Mouse (Mus musculus): ENCODE data around the gene Dlg2. TPM values are rescaled to one million over a fixed set of nuclear protein-coding genes. Genes with fewer than 3 reads are reported as not detected.

The Dlg2 gene
- polyA plus RNA-seq (2016; fragmentation: Nextera tagmentation; extraction: Ambion mirVana) = 1.3 and 1.7 TPM in 2 replicates

DNA sequence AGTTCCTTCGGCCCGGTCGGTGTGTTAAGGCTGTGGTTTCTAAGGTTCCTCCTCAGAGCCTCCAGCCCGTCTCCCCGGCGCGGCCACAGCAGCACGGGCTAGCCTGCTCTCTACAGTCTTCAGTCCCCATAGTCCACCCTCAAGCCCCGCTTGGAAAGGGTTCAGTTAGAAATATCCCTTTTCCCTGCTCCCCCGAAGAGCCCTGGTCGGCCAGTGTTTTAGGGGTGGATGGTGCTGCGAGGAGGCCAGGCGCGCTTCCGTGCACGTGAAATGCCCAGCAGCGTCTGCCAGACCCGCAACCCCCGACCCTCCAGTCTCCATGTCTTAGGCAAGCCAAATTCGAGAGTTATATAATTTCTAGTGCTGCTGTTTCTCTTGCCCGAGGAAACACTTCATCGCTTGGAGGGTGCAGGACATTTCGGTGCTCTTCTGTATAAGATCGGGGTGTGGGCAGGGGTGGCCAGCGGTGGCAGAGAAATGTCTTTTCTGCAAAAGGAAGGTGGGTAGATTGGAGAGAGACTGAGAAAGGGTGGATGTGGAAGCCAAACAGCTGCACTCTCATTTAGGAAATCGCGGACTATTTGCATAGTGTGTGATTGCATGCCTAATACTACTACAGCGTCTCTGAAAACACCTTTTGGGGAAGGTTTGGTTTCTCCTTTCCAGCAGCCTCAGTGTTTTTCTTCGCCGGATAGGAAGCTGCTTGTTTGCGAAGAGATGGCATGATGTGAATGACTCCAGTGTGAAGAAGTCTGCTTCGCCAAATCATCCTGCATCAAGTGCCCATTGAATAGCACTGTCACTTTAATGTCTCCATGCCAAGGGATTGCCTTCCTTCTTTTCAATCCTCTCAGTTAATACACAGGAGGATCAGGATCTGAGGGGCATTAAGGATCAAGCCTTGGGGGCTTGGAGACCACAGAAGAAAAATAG, at the start of gene Dlg2:
Gene Dlg2, plus strand, starts transcription at position 360 of the 933 bp plus-strand sequence.
- WGBS = under 1% methylated on average over 32 of the region's 32 CpGs
- peak within 1 kb of the TSS; percentile 87 for H3K27ac ChIP-seq (replicated peaks)
- no peak for DNase-seq (ENCODE audit: low spot score)

DNA sequence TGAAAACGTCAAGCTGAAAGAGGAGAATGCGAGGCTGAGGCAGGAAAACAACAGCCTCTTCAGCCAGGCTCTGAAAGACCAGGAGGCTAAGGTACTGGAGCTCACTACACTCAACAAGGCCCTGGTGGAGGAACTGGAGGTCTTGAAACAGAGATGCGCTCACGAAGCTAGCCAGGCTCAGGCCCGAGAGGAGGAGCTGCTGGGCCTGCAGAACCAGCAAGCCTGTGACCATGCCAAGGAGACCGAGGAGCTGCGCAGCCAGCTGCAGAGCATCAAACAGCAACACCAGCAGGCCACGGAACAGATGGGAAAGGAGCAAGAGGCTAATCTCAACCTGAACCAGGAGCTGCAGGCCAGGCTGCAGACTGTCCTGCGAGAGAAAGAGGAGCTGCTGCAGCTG, 49.5 kb upstream of the Dlg2 start:
- H3K4me3 ChIP-seq = peak overlapping the region; percentile 56
- no peak overlapping the region; the same call in 1 of the 2 replicates for H3K27ac ChIP-seq (replicated peaks)
- WGBS = 68% methylated on average over 9 of the region's 9 CpGs
- no peaks in the 10 kb centered on the region for H3K9me3 ChIP-seq
- H3K4me1 ChIP-seq = peaks cover 9% of the 10 kb centered on the region
- DNase-seq (ENCODE audit: low spot score) = no peak
- H3K36me3 ChIP-seq (replicated peaks) = no peaks in the 10 kb centered on the region
- H3K27me3 ChIP-seq (replicated peaks; ENCODE audit: low read depth, poor library complexity, severe bottlenecking) = no peaks in the 10 kb centered on the region

More for the DNA sequence above, at the start of gene Dlg2:
- Histone ChIP-seq H3K27me3 (replicated peaks; ENCODE audit: low read depth, poor library complexity, severe bottlenecking) (peaks cover 12% of the 10 kb centered on the region; the same call in 1 of the 2 replicates), H3K4me1 (peaks cover 15% of the 10 kb centered on the region), H3K9me3 (no peaks in the 10 kb centered on the region), H3K4me3 (peak within 1 kb of the TSS; percentile 74), H3K36me3 (replicated peaks) (no peaks in the 10 kb centered on the region)

DNA sequence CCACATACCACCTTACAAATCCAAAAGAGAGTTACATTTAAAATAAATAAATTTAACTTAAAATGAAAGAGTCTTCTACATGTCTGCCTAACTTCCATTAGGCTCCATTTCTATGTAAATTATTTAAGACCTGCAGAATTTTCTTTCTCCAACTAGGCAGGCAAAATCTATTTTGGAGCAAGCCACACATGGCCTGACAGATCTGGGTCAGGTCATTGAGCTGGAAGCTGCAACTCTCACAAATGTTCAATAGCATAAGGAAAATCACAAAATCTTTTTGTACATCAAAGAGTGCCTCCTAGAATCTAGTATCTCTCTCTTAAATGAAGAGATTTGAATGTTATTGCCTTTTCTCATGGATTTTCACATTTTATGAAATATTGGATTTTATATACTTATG, 44.3 kb upstream of the Dlg2 start:
- H3K4me3 ChIP-seq = no peak overlapping the region
- DNase-seq (ENCODE audit: low spot score) = no peak
- H3K9me3 ChIP-seq = no peaks in the 10 kb centered on the region
- H3K27ac ChIP-seq (replicated peaks) = no peak overlapping the region
- no peaks in the 10 kb centered on the region for H3K36me3 ChIP-seq (replicated peaks)
- no peaks in the 10 kb centered on the region for H3K27me3 ChIP-seq (replicated peaks; ENCODE audit: low read depth, poor library complexity, severe bottlenecking)
- peaks cover under 1% of the 10 kb centered on the region for H3K4me1 ChIP-seq

DNA sequence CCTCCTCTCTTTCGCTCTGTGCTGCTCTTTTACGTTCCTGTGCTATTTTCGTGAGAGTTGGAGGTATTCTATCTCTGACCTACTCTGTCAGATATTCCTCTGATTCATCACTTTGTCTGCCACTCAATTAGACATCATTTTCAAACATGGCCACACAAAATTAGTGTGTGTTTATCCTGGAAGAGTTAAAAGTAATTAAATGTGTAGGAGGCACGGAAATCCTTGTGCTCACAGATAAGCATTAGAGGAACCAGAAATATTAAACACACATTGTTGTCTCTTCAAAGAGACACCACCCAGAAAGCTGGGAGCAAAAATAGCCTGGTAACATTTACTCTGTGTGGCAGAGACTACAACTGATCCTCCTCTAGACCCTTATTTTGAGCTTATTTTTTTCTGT, 36.4 kb upstream of the Dlg2 start:
- Histone ChIP-seq H3K27me3 (replicated peaks; ENCODE audit: low read depth, poor library complexity, severe bottlenecking) (no peaks in the 10 kb centered on the region), H3K36me3 (replicated peaks) (no peaks in the 10 kb centered on the region), H3K27ac (replicated peaks) (no peak overlapping the region), H3K4me1 (no peaks in the 10 kb centered on the region), H3K9me3 (no peaks in the 10 kb centered on the region), H3K4me3 (no peak overlapping the region)
- no peak for DNase-seq (ENCODE audit: low spot score)
- 90% methylated on average over 4 of the region's 4 CpGs for WGBS

DNA sequence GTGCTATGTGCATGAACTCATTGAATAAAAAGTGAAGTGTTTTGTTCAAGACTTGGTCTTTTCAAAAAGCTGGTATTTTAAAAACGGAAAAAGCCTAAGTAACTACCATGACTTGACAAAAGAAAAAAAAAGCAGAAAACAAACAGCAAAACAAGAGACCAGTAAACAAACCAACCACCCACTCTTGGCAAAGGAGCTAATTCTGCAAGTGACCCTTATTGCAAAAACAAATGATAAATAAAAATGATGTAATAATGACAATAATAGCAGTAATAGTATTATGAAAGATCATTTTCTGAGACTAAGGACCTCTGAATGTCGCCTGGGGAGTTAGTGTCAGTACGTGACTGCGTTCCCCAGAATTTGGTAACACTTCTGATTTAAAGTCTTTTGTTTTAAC, 34.4 kb upstream of the Dlg2 start:
- peak overlapping the region; percentile 97 for H3K4me3 ChIP-seq
- H3K27me3 ChIP-seq (replicated peaks; ENCODE audit: low read depth, poor library complexity, severe bottlenecking) = no peaks in the 10 kb centered on the region
- no peak for DNase-seq (ENCODE audit: low spot score)
- peaks cover 10% of the 10 kb centered on the region for H3K36me3 ChIP-seq (replicated peaks)
- peaks cover 5% of the 10 kb centered on the region for H3K4me1 ChIP-seq
- WGBS = 8% methylated on average over 4 of the region's 4 CpGs
- peak overlapping the region; percentile 100 for H3K27ac ChIP-seq (replicated peaks)
- H3K9me3 ChIP-seq = no peaks in the 10 kb centered on the region

DNA sequence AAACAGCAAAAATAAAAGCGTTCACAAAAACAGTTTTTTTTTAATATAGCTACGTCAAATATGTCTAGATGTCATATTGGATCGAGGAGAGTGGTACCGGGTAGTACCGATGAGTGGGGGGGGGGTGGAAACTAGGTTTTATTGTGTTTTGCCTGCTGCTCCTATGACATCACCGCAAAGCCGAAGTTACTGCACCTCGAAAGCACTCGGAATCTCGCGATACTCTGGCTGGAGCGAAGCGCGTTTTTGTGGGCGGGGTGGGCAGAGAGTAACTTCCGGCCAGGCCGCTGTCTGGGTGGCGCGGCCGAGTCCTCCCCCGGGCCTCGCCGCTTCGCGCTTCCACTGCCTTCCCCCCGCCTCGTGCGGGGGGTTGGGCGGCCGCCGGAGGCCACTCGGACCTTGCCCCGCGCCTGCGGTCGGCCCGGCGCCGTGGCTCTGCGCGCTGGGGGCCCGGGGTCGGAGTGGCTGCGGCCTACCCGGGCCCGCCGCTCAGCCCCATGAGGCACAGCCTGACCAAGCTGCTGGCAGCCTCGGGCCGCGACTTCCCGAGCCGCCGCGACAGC, 33.9 kb upstream of the Dlg2 start, which contains the start of gene Crebzf:
Gene Crebzf, plus strand, starts transcription at position 212 of the 563 bp plus-strand sequence.
- WGBS = under 1% methylated on average over 54 of the region's 54 CpGs
- Histone ChIP-seq H3K36me3 (replicated peaks) (peaks cover 15% of the 10 kb centered on the region), H3K27me3 (replicated peaks; ENCODE audit: low read depth, poor library complexity, severe bottlenecking) (no peaks in the 10 kb centered on the region), H3K4me3 (peak within 1 kb of the TSS; percentile 97), H3K27ac (replicated peaks) (peak within 1 kb of the TSS; percentile 100), H3K9me3 (no peaks in the 10 kb centered on the region), H3K4me1 (peaks cover 5% of the 10 kb centered on the region)
- DNase-seq (ENCODE audit: low spot score) = peak; percentile 96

DNA sequence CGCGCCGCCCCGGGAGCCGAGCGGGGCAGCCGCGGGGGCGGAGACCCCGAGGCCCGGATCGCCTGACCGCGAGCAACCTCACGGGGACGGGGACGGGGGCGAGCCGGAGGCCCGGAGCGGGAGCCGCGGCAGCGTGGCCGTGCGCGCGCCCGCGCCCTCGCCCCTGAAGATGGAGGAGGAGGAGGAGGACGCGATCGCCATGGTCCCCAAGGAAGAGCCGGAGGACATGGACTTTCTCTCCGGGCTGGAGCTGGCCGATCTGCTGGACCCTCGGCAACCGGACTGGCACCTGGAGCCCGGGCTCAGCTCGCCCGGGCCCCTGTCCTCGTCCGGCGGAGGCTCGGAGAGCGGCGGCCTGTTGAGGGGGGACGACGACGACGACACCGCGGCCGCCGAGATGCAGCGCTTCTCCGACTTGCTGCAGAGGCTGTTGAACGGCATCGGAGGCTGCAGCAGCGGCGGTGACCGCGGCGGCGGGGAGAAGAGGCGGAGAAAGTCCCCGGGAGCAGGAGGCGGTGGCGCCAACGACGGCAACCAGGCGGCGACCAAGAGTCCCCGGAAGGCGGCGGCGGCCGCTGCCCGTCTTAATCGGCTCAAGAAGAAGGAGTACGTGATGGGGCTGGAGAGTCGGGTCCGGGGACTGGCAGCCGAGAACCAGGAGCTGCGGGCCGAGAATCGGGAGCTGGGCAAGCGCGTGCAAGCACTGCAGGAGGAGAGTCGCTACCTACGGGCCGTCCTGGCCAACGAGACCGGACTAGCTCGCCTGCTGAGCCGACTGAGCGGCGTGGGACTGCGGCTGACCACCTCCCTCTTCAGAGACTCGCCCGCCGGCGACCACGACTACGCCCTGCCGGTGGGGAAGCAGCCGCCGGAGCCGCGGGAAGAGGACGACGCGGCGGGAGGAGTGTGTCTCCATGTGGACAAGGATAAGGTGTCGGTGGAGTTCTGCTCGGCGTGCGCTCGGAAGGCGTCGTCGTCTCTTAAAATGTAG, 33.1 kb upstream of the Dlg2 start:
- Histone ChIP-seq H3K27ac (replicated peaks) (peak overlapping the region; percentile 100), H3K9me3 (no peaks in the 10 kb centered on the region), H3K27me3 (replicated peaks; ENCODE audit: low read depth, poor library complexity, severe bottlenecking) (no peaks in the 10 kb centered on the region), H3K36me3 (replicated peaks) (peaks cover 23% of the 10 kb centered on the region), H3K4me3 (peak overlapping the region; percentile 97), H3K4me1 (peaks cover 5% of the 10 kb centered on the region)
- peak; percentile 83 for DNase-seq (ENCODE audit: low spot score)
- under 1% methylated on average over 123 of the region's 123 CpGs for WGBS

DNA sequence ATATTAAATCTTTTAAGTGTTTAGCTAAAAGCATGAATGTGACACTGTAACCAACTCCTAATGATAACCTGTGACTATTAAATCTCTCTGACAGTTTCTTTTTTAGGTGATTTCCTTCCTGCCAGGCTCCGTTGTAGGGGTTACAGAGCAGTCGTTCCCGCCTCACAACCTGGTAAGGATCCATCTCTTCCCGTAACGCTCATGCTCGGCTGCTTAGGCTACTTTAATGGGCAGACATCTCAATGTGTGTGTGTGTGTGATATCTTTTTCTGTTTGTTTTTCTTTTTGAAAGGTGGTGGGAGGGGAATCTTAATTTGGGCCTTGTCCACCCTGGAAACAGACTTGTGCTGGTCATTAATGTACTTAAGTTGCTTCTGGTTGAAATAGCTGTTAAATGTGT, 32.3 kb upstream of the Dlg2 start:
- peaks cover 5% of the 10 kb centered on the region for H3K4me1 ChIP-seq
- DNase-seq (ENCODE audit: low spot score) = peak; percentile 11
- under 1% methylated on average over 6 of the region's 6 CpGs for WGBS

DNA sequence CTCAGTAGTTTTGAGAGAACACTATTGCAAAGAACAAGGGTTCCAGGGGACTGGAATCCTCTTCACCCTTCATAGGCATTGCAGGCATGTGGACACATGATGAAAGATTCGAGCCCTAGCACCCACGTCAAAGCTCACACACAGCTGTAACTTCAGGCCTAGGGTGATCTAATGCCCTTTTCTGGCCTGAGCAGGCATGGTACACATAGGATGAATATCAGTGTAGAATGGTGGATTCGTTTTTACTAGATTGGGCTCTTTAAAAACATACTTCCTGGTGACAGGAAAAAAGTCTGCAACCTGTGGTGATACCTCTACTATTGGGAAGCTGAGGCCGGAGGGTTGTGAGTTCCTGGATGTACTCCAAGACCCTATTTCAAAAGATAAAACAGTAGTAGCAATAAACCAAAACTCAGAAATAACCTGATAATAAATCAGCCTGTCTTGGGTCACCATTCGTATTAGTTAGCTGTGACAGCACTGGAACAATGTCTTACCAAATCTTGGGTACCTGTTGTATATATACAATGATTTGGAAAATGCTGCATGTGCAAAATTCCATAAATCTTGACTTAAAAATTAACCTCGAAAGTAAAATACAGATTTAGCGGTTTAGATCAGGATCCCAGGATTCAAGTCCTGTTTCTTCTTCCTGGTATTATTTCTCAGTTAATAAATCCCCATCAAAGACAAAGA, 20.2 kb upstream of the Dlg2 start:
- peak overlapping the region; percentile 93 for H3K27ac ChIP-seq (replicated peaks)
- H3K36me3 ChIP-seq (replicated peaks) = peaks cover 36% of the 10 kb centered on the region
- DNase-seq (ENCODE audit: low spot score) = no peak
- 48% methylated on average over 7 of the region's 7 CpGs for WGBS
- H3K4me3 ChIP-seq = peak overlapping the region; percentile 83
- H3K27me3 ChIP-seq (replicated peaks; ENCODE audit: low read depth, poor library complexity, severe bottlenecking) = no peaks in the 10 kb centered on the region
- no peaks in the 10 kb centered on the region for H3K9me3 ChIP-seq
- peaks cover 19% of the 10 kb centered on the region for H3K4me1 ChIP-seq

More for the DNA sequence above, 32.3 kb upstream of the Dlg2 start:
- Histone ChIP-seq H3K27ac (replicated peaks) (peak overlapping the region; percentile 100), H3K36me3 (replicated peaks) (peaks cover 30% of the 10 kb centered on the region), H3K27me3 (replicated peaks; ENCODE audit: low read depth, poor library complexity, severe bottlenecking) (no peaks in the 10 kb centered on the region), H3K4me3 (peak overlapping the region; percentile 97), H3K9me3 (no peaks in the 10 kb centered on the region)

DNA sequence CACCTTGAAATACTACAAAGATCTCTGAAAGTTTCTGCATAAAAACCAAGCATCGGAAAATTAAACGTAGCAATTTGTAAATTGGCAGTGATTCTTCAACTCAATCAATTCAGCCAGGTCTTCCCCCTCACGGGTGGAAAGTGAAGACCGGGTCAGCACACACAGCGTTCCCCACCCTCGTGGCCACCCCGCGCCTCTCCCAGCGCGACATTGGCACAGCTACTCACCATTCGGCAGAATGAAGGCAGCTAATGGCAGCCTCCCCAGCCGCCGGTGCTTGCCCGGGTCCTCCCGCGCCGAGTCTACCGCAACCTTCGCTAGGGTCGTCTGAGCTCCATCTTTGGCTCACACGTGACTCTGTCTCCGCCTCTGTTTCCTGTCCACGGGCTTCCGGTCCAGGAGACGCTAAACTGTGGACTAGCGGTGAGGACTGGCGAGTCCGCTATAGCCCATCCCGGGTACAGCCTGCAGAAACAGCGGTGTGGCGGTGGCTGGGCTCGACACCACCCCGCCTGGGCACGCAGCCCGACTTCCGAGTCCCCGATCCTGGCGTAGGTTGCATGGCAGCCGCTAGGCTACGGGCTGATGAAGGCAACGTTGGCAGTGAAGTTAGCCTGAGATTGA, 19.5 kb upstream of the Dlg2 start, which contains the start of gene Tmem126a:
Gene Tmem126a, minus strand, starts transcription at position 385 of the 624 bp plus-strand sequence.
- peak within 1 kb of the TSS; percentile 83 for H3K4me3 ChIP-seq
- peak; percentile 90 for DNase-seq (ENCODE audit: low spot score)
- peaks cover 30% of the 10 kb centered on the region for H3K36me3 ChIP-seq (replicated peaks)
- under 1% methylated on average over 41 of the region's 41 CpGs for WGBS
- H3K4me1 ChIP-seq = peaks cover 19% of the 10 kb centered on the region
- H3K27me3 ChIP-seq (replicated peaks; ENCODE audit: low read depth, poor library complexity, severe bottlenecking) = no peaks in the 10 kb centered on the region
- no peaks in the 10 kb centered on the region for H3K9me3 ChIP-seq
- H3K27ac ChIP-seq (replicated peaks) = peak within 1 kb of the TSS; percentile 93

DNA sequence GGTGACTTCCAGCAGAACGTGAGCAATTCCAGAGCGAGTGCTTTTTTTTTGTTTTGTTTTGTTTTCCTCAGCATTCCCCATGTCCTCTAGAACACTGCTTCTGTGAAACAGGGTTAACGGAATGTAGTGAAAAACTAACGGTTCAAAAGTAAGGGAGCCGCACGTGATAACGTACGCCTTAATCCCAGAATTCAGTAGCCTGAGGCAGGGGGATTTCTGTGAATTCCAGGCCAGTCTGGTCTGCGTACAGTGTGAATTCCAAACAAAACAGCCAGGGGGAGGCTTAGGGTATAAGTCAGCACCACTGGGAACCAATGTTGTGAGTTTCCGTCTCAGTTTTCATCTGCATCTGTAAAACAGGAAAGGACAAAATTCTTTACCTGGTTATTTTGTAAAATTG, 19.0 kb upstream of the Dlg2 start:
- peak; percentile 37 for DNase-seq (ENCODE audit: low spot score)
- WGBS = 17% methylated on average over 10 of the region's 10 CpGs
- Histone ChIP-seq H3K36me3 (replicated peaks) (peaks cover 24% of the 10 kb centered on the region), H3K27ac (replicated peaks) (peak overlapping the region; percentile 93), H3K4me1 (peaks cover 19% of the 10 kb centered on the region), H3K4me3 (peak overlapping the region; percentile 83), H3K27me3 (replicated peaks; ENCODE audit: low read depth, poor library complexity, severe bottlenecking) (no peaks in the 10 kb centered on the region), H3K9me3 (no peaks in the 10 kb centered on the region)

All from embryonic facial prominence, embryonic 10.5 days (tissue).